Mouse (Mus musculus) WW6 (cell line): ENCODE data around the gene Ap3d1.

Experiments
- DNase-seq: peaks from one replicate; pipeline ENCODE4 v3.0.0-alpha.2; 2013; ENCODE audit warnings: low read depth, low spot score

The Ap3d1 gene

GRCm38 (mm10) chr10:80742180-80742978 is at the start of gene Ap3d1:
Ap3d1 (minus strand) TSS chr10:80742264.
- DNase-seq: peak; percentile 99

- DNase-seq: no peak
Observed at GRCm38 (mm10) chr10:80791476-80792174, 49.6 kb upstream of the Ap3d1 start.

GRCm38 (mm10) chr10:80790761-80791404 is 48.8 kb upstream of the Ap3d1 start:
- DNase-seq: no peak

- DNase-seq: no peak
Observed at GRCm38 (mm10) chr10:80787517-80787916, 45.5 kb upstream of the Ap3d1 start.

GRCm38 (mm10) chr10:80785963-80786362 is 43.9 kb upstream of the Ap3d1 start:
- no peak for DNase-seq

- DNase-seq: no peak
Observed at GRCm38 (mm10) chr10:80784871-80785270, 42.8 kb upstream of the Ap3d1 start.

- no peak for DNase-seq
Observed at GRCm38 (mm10) chr10:80784302-80784701, 42.2 kb upstream of the Ap3d1 start.

GRCm38 (mm10) chr10:80779565-80779964 is 37.5 kb upstream of the Ap3d1 start:
- DNase-seq: no peak

- no peak for DNase-seq
Observed at GRCm38 (mm10) chr10:80777123-80777522, 35.1 kb upstream of the Ap3d1 start.

- DNase-seq: no peak
Observed at GRCm38 (mm10) chr10:80776358-80776869, 34.4 kb upstream of the Ap3d1 start.

GRCm38 (mm10) chr10:80775731-80776130 is 33.7 kb upstream of the Ap3d1 start:
- DNase-seq: no peak

- DNase-seq: no peak
Observed at GRCm38 (mm10) chr10:80774981-80775380, 32.9 kb upstream of the Ap3d1 start.

GRCm38 (mm10) chr10:80774549-80774948 is 32.5 kb upstream of the Ap3d1 start:
- no peak for DNase-seq

- DNase-seq: no peak
Observed at GRCm38 (mm10) chr10:80773816-80774215, 31.8 kb upstream of the Ap3d1 start.

GRCm38 (mm10) chr10:80768365-80768764 is 26.3 kb upstream of the Ap3d1 start:
- no peak for DNase-seq

- DNase-seq: no peak
Observed at GRCm38 (mm10) chr10:80766161-80766815, 24.2 kb upstream of the Ap3d1 start.

GRCm38 (mm10) chr10:80765746-80766145 is 23.7 kb upstream of the Ap3d1 start:
- DNase-seq: no peak

GRCm38 (mm10) chr10:80763502-80763901 is 21.4 kb upstream of the Ap3d1 start:
- DNase-seq: no peak

- DNase-seq: no peak
Observed at GRCm38 (mm10) chr10:80761821-80762220, 19.8 kb upstream of the Ap3d1 start.

- DNase-seq: no peak
Observed at GRCm38 (mm10) chr10:80760596-80761524, 18.8 kb upstream of the Ap3d1 start.

- DNase-seq: no peak
Observed at GRCm38 (mm10) chr10:80758651-80759050, 16.6 kb upstream of the Ap3d1 start.
